Mouse (Mus musculus): ENCODE measurements around the gene Msrb2. TPM values are rescaled to one million over a fixed set of nuclear protein-coding genes. Genes with fewer than 3 reads are reported as not detected.

Msrb2 gene
- total RNA-seq, 2 experiments from 2014 or later, result 11.7 to 12.7 TPM

- no peak for DNase-seq (ENCODE audit: extremely low spot score in 1 of 2, low spot score in 2 of 2)
- intact Hi-C loops (cut with DNase I), result no loop called here
Observed at GRCm38 (mm10) chr2:19383006-19383405, 11.8 kb downstream of the Msrb2 start.

- DNase-seq (ENCODE audit: extremely low spot score in 1 of 2, low spot score in 2 of 2), result no peak
- intact Hi-C loops (cut with DNase I), result no loop called here
Observed at GRCm38 (mm10) chr2:19385772-19386171, 14.5 kb downstream of the Msrb2 start.

- intact Hi-C loops (cut with DNase I), result no loop called here
- no peak for DNase-seq (ENCODE audit: extremely low spot score in 1 of 2, low spot score in 2 of 2)
Observed at GRCm38 (mm10) chr2:19388329-19389103, 17.3 kb downstream of the Msrb2 start.

DNA sequence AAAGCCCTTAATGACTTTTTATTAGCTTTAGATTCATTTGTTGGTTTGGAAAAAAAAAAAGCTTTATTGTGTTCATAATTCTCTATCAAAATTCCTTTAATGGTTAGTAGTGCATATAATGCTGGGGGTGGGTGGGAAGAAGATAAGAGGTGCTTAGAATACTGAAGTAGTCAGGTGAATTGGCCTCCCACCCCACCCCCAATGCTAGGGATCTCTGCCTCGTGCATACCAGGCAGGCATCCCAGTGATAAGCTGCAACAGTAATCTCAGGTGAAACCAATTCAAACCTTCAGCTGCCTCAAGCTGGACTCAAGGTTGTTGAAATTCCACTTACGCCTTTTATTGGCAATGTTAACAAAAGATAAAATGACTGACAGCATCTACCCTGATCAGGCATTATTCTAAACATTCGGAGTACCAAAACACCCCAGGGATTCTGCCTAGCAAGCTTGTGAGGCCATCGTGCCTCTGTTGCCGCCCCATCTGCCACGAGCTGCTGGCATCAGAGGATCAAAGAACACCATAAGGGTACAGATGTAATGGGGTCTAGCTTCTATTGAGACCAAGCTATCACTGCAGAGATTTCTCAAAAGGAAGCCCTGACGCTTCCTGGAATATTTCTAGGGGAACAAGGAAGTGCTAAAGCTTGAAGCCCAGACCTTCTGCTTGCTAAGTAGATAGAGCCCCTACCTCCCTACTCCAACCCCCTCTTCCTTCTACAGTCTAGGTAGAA lies 19.3 kb downstream of the Msrb2 start:
- intact Hi-C loops (cut with DNase I), result no loop called here
- DNase-seq (ENCODE audit: extremely low spot score in 1 of 2, low spot score in 2 of 2), result no peak

GRCm38 (mm10) chr2:19391649-19392048 lies 20.4 kb downstream of the Msrb2 start:
- intact Hi-C loops (cut with DNase I), result no loop called here
- no peak for DNase-seq (ENCODE audit: extremely low spot score in 1 of 2, low spot score in 2 of 2)

GRCm38 (mm10) chr2:19392793-19393192 lies 21.6 kb downstream of the Msrb2 start:
- no peak for DNase-seq (ENCODE audit: extremely low spot score in 1 of 2, low spot score in 2 of 2)
- intact Hi-C loops (cut with DNase I), result no loop called here

DNA sequence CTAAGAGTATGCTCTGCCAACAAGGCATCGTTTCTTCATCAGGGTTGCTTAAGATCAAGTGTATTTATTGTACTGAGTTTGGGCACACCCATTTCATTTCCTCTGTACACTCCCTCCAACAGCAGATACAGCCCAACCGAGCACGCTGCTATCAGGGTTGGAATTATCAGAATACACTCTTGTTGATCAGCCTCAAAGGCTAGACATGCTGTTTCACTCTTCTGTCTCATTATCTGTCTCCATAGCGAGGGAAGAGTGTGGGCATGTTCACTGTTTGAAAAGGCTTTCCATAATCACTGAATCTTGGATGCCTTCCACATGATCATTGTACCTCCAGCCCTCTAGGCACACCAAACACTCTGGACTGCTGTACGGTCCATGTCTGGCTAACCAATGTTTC lies 34.2 kb downstream of the Msrb2 start:
- intact Hi-C loops (cut with DNase I), result no loop called here

GRCm38 (mm10) chr2:19406531-19406930 lies 35.3 kb downstream of the Msrb2 start:
- intact Hi-C loops (cut with DNase I), result no loop called here

More for the DNA sequence above, 34.2 kb downstream of the Msrb2 start:
- no peak for DNase-seq (ENCODE audit: extremely low spot score in 1 of 2, low spot score in 2 of 2)

DNA sequence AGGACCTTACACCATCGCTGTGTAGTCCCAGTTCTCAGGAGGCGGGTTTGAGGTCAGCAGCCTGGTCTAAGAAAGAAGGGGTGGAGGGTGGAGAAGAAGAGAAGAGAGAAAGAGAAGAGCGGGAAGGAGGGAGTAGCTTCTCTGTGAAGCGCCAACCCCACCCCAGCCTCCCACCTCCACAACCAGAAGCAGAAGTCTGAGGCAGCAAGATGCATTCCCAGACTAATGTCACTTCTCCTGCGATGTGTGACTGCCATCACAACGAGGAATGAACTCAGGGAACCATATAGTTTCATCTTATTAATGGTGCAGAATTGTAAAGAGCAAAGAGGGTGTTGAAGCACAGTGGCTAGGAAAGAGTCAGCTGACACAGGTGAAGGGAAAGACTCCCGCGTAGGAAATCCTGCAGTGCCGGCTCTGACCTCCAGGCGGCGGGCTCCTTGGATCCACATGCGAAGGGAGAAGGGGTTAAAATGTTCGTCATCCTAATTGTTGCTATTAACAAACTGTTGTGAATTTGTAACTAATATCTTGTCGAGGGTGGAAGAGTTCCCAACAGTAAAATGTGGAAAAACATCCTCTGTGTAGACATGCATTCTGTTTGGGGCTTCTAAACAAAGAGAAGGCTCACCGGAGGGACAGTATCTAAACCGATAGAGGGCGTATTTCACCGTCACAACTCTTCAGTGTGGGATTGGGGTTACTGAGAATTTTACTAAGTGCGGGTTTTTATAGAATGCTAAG lies 43.2 kb downstream of the Msrb2 start:
- intact Hi-C loops (cut with DNase I), result no loop called here
- DNase-seq (ENCODE audit: extremely low spot score in 1 of 2, low spot score in 2 of 2), result peak; percentile 29 to 70

More at GRCm38 (mm10) chr2:19406531-19406930, 35.3 kb downstream of the Msrb2 start:
- no peak for DNase-seq (ENCODE audit: extremely low spot score in 1 of 2, low spot score in 2 of 2)

DNA sequence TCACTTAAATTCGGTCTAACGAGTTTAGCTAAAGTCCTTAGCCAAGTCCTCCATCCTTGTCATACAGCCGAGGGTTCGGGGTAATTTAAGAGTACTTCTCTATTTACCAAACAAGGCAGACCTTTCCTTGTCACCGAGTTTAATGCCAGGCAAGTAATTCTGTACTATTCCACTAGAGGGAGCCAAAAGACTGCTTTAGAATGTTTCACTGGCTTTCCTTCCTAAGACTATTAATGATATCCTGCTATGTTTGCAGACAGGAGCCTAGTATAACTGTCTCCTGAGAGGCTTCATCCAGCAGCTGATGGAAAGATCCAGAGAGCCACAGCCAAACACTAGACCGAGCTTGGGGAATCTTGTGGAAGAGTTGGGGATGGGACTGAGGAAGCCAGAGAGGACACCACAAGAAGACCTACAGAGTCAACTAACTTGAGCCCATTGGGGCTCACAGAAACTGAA lies 43.9 kb downstream of the Msrb2 start:
- DNase-seq (ENCODE audit: extremely low spot score in 1 of 2, low spot score in 2 of 2), result peak in 1 of 2 experiments; percentile 80

DNA sequence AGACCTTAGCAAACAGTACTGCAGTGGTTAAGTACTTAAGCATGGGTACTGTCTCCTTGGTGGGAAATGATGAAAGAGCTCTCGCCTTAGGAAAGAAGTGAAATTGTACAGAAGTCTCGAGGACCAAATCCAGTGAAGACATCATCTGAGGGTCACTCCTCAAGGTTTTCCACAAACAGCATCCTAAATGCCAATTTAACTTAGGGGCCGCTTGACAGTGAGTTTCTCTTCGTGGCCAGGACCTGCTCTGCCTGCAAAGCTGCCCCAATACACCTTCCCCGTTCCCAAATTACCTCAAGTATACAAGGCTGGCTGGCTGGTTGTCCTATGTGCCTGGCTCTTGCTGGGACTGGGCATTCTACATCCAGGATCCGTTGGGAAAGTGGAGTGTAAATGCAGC lies 44.8 kb downstream of the Msrb2 start:
- intact Hi-C loops (cut with DNase I), result loop anchor here (5.0 kb wide), 1 partner anchor 106 kb away; no protein-coding TSS in a partner anchor
- no peak for DNase-seq (ENCODE audit: extremely low spot score in 1 of 2, low spot score in 2 of 2)

More for the DNA sequence above, 43.9 kb downstream of the Msrb2 start:
- intact Hi-C loops (cut with DNase I), result loop anchor here (5.0 kb wide), 1 partner anchor 107 kb away; no protein-coding TSS in a partner anchor

DNA sequence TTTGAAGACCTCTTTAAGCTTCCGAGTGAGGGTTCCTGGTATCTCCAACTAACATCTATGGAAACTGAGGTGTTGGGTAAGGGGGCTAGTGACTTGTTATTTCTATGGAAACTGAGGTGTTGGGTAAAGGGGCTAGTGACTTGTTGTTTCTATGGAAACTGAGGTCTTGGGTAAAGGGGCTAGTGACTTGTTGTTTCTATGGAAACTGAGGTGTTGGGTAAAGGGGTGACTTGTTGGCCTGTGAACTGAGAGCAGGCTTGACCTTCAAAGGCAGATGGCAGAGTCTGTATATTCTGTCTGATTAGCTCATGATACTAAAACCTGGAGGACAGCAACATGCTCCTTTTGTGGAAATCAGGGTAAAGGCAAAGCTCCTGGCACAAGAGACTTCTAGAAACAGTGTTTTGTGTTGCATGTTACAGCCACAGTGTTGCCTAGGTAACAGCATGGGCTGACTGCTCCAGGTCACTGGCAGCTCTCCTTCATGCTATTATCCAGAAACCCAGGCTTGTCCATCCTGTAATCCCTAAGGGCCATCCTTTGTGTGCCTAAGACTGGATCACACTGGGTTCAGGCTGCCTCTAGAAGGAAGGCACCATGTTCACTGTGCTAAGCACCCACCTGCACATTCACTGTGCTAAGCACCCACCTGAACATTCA lies 48.6 kb downstream of the Msrb2 start:
- no peak for DNase-seq (ENCODE audit: extremely low spot score in 1 of 2, low spot score in 2 of 2)
- intact Hi-C loops (cut with DNase I), result loop anchor here (5.0 kb wide), 1 partner anchor 102 kb away; no protein-coding TSS in a partner anchor

DNA sequence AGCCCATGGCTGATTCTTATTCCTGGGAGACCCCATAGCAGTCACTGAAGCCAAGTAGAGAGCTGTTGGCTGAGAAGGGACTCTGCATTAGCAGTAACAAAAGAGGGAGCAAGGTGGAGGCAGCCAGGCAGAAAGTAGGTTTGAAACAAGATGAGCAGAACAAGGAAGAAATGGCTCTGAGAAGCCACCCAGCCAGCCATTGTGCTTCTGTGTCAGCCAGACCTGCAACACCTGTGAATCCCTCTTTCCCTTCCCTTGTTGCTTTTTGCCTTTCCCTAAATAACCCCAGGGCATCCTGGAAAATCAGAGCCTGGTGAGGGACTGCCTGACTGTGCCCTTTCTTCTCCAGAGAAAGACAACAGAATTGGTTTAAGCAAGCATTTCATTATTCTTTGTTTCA lies 51.0 kb downstream of the Msrb2 start:
- intact Hi-C loops (cut with DNase I), result no loop called here

GRCm38 (mm10) chr2:19423086-19423485 lies 51.8 kb downstream of the Msrb2 start:
- no peak for DNase-seq (ENCODE audit: extremely low spot score in 1 of 2, low spot score in 2 of 2)
- intact Hi-C loops (cut with DNase I), result no loop called here

More for the DNA sequence above, 51.0 kb downstream of the Msrb2 start:
- DNase-seq (ENCODE audit: extremely low spot score in 1 of 2, low spot score in 2 of 2), result no peak

- intact Hi-C loops (cut with DNase I), result no loop called here
- DNase-seq (ENCODE audit: extremely low spot score in 1 of 2, low spot score in 2 of 2), result no peak
Observed at GRCm38 (mm10) chr2:19429031-19429430, 57.8 kb downstream of the Msrb2 start.

- intact Hi-C loops (cut with DNase I), result no loop called here
- DNase-seq (ENCODE audit: extremely low spot score in 1 of 2, low spot score in 2 of 2), result no peak
Observed at GRCm38 (mm10) chr2:19429691-19430690, 58.8 kb downstream of the Msrb2 start.

DNA sequence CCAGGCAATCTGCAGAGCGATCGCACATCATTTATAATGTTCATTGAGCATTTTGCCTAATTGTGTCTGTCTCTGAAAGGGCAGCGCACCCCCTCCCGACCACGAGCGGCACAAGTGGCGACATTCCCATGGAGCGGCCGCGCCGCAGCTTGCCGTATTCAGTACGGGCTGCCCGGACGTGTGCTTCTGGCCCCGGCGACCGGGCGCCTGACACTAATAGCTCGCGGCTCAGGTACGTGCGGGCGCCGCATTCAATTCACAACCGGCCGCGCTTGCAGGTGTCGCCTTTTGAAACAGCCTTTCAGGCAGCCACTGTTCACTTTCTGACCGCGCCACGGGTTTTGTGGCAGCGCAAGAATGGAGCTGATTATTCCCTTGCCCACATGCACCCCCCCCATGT lies 59.5 kb downstream of the Msrb2 start:
- intact Hi-C loops (cut with DNase I), result no loop called here
- DNase-seq (ENCODE audit: extremely low spot score in 1 of 2, low spot score in 2 of 2), result no peak

GRCm38 (mm10) chr2:19431186-19431585 lies 59.9 kb downstream of the Msrb2 start:
- DNase-seq (ENCODE audit: extremely low spot score in 1 of 2, low spot score in 2 of 2), result no peak
- intact Hi-C loops (cut with DNase I), result no loop called here
